Mouse (Mus musculus): ENCODE results near the gene Mcpt2. TPM values are rescaled to one million over a fixed set of nuclear protein-coding genes. Genes with fewer than 3 reads are reported as not detected.

Mcpt2 gene
- polyA plus RNA-seq, 1 experiment: not detected

DNA sequence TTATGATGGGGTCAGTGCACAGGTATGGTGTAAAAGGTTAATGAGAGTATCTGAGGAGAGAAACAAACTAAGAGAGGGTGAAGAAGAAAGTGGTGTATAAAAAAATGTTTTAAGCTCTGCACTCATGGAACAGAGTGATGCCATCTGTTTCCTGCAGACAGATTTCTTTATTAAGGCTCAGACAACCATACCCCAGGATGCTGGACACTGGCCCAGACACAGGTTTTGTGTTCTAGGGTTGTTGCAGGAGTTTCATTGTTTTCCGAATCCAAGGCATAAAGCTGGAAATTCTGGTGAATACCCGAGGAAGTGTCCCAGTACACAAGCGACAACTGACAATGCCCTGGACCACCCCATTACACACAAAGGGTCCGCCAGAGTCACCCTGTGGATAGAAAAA, 40.2 kb downstream of the Mcpt2 start:
- Histone ChIP-seq H3K4me1 (ENCODE audit: control insufficient read depth, insufficient read depth, low read length) (no peaks in the 10 kb centered on the region), H3K27ac (ENCODE audit: insufficient read depth, low read depth, low read length) (no peak overlapping the region), H3K4me3 (ENCODE audit: insufficient read depth, low read length) (no peak overlapping the region)
- no peak for TF ChIP-seq CTCF (IDR thresholded peaks at IDR 0.05; ENCODE audit: low read depth, low read length)
- TF ChIP-seq POLR2A (IDR thresholded peaks at IDR 0.05; ENCODE audit: borderline replicate concordance, low read depth, low read length): no peak

DNA sequence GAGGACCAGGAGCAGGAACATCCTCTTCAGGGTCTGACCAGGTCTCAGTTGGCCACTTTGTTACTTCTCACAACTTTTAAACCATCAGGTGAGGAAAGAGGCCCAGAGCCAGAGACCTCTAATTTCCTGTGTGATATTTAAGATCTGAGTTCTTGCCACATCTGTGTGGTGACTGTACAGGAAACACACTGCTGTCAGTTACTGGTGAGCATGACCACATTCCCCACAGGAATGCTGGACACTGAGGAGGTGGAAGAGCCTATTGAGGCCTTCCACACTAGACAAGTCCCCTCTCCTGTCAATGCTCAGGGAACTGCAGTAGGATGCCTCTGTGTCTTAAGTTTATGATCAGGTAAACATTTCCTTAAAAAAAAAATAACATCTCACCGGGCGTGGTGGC, 43.3 kb downstream of the Mcpt2 start, which contains the start of gene Mcpt8:
TSS of gene Mcpt8 (minus strand) at position 107 of the 400 bp plus-strand sequence.
- no peak within 1 kb of the TSS for H3K27ac ChIP-seq (ENCODE audit: insufficient read depth, low read depth, low read length)
- TF ChIP-seq CTCF (IDR thresholded peaks at IDR 0.05; ENCODE audit: low read depth, low read length): no peak
- no peak for TF ChIP-seq POLR2A (IDR thresholded peaks at IDR 0.05; ENCODE audit: borderline replicate concordance, low read depth, low read length)
- no peak within 1 kb of the TSS for H3K4me3 ChIP-seq (ENCODE audit: insufficient read depth, low read length)
- no peaks in the 10 kb centered on the region for H3K4me1 ChIP-seq (ENCODE audit: control insufficient read depth, insufficient read depth, low read length)

DNA sequence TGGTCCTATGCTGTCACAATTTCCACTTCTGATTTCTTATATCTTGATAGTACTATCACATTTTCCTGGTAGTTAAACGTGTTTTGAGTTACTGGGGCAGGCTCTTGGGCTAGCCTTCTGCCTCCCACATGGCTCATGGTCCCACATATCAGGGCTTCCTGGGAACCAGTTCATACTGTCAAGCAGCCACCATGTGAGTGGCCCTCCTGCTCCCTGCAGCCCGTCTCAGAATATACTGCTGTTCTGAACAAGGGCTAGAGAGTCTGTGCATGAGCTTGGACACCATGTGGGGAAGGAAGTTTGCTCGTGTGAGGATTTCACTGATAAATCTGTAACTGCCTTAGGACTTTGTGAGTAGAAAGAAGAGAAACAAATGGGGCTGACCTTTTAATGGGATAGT, 44.9 kb downstream of the Mcpt2 start:
- no peak overlapping the region for H3K27ac ChIP-seq (ENCODE audit: insufficient read depth, low read depth, low read length)
- no peak overlapping the region for H3K4me3 ChIP-seq (ENCODE audit: insufficient read depth, low read length)
- no peaks in the 10 kb centered on the region for H3K4me1 ChIP-seq (ENCODE audit: control insufficient read depth, insufficient read depth, low read length)
- TF ChIP-seq CTCF (IDR thresholded peaks at IDR 0.05; ENCODE audit: low read depth, low read length): no peak
- TF ChIP-seq POLR2A (IDR thresholded peaks at IDR 0.05; ENCODE audit: borderline replicate concordance, low read depth, low read length): no peak

DNA sequence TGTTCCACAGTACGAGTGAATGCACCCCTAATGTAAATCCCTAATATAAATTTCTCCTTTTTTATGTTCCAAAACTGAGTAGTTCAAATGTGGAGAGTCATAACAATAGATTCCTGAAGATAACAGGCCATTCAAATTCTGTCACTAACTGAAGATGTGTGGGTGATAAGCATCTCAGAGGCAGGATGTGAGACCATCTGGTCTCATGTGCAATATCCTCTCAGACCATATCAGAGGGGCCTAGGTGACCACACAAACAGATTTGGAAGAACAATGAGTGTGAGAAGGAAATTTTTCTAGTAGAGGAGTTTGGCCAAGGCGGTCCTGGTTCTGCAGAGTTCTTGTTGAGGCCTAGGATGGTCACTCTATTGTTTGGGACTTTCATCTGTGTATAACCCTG, 51.5 kb downstream of the Mcpt2 start:
- TF ChIP-seq POLR2A (IDR thresholded peaks at IDR 0.05; ENCODE audit: borderline replicate concordance, low read depth, low read length): no peak
- Histone ChIP-seq H3K4me3 (ENCODE audit: insufficient read depth, low read length) (no peak overlapping the region), H3K4me1 (ENCODE audit: control insufficient read depth, insufficient read depth, low read length) (no peaks in the 10 kb centered on the region), H3K27ac (ENCODE audit: insufficient read depth, low read depth, low read length) (no peak overlapping the region)

Other genes with a start within 250 kb of the Mcpt2 start
- 0.36 and 0.99 TPM in 2 replicates for gene Nfatc4, start 218.9 kb upstream of the Mcpt2 start, polyA plus RNA-seq (2012; ENCODE audit: insufficient read depth, insufficient read length, missing spikeins)
- 2.3 and 3.2 TPM in 2 replicates for gene Nynrin, start 188.0 kb upstream of the Mcpt2 start, polyA plus RNA-seq (2012; ENCODE audit: insufficient read depth, insufficient read length, missing spikeins)
- gene Cbln3, start 157.6 kb upstream of the Mcpt2 start, polyA plus RNA-seq (2012; ENCODE audit: insufficient read depth, insufficient read length, missing spikeins): 0.16 TPM in 1 of 2 replicates, not detected in the other
- gene Khnyn, start 157.1 kb upstream of the Mcpt2 start, polyA plus RNA-seq (2012; ENCODE audit: insufficient read depth, insufficient read length, missing spikeins): 26.8 and 28.9 TPM in 2 replicates
- gene Sdr39u1, start 141.7 kb upstream of the Mcpt2 start, polyA plus RNA-seq (2012; ENCODE audit: insufficient read depth, insufficient read length, missing spikeins): 2.0 and 3.2 TPM in 2 replicates
- not detected in 2 replicates for gene Cma1, start 97.4 kb upstream of the Mcpt2 start, polyA plus RNA-seq (2012; ENCODE audit: insufficient read depth, insufficient read length, missing spikeins)
- gene Cma2, start 91.1 kb upstream of the Mcpt2 start, polyA plus RNA-seq (2012; ENCODE audit: insufficient read depth, insufficient read length, missing spikeins): not detected in 2 replicates
- gene Mcpt1, start 24.1 kb upstream of the Mcpt2 start, polyA plus RNA-seq (2012; ENCODE audit: insufficient read depth, insufficient read length, missing spikeins): not detected in 2 replicates
- not detected in 2 replicates for gene Mcpt9, start 11.5 kb upstream of the Mcpt2 start, polyA plus RNA-seq (2012; ENCODE audit: insufficient read depth, insufficient read length, missing spikeins)
- not detected in 2 replicates for gene Mcpt4, start 20.3 kb downstream of the Mcpt2 start, polyA plus RNA-seq (2012; ENCODE audit: insufficient read depth, insufficient read length, missing spikeins)
- 0.67 TPM in 1 of 2 replicates, not detected in the other for gene Mcpt8, start 43.2 kb downstream of the Mcpt2 start, polyA plus RNA-seq (2012; ENCODE audit: insufficient read depth, insufficient read length, missing spikeins)
- not detected in 2 replicates for gene Ctsg, start 60.5 kb downstream of the Mcpt2 start, polyA plus RNA-seq (2012; ENCODE audit: insufficient read depth, insufficient read length, missing spikeins)
- gene Gzme, start 78.6 kb downstream of the Mcpt2 start, polyA plus RNA-seq (2012; ENCODE audit: insufficient read depth, insufficient read length, missing spikeins): 0.60 and 1.1 TPM in 2 replicates
- gene Gzmd, start 90.6 kb downstream of the Mcpt2 start, polyA plus RNA-seq (2012; ENCODE audit: insufficient read depth, insufficient read length, missing spikeins): not detected in 2 replicates
- not detected in 2 replicates for gene Gzmg, start 117.5 kb downstream of the Mcpt2 start, polyA plus RNA-seq (2012; ENCODE audit: insufficient read depth, insufficient read length, missing spikeins)
- not detected in 2 replicates for gene Gzmn, start 132.6 kb downstream of the Mcpt2 start, polyA plus RNA-seq (2012; ENCODE audit: insufficient read depth, insufficient read length, missing spikeins)
- gene Gzmf, start 169.4 kb downstream of the Mcpt2 start, polyA plus RNA-seq (2012; ENCODE audit: insufficient read depth, insufficient read length, missing spikeins): not detected in 2 replicates
- not detected in 2 replicates for gene Gzmc, start 192.6 kb downstream of the Mcpt2 start, polyA plus RNA-seq (2012; ENCODE audit: insufficient read depth, insufficient read length, missing spikeins)
- not detected in 2 replicates for gene Gzmb, start 220.2 kb downstream of the Mcpt2 start, polyA plus RNA-seq (2012; ENCODE audit: insufficient read depth, insufficient read length, missing spikeins)

Data from bone marrow macrophage, adult 2 months (primary cell).